Mouse (Mus musculus): ENCODE data around the gene Rel. TPM values are rescaled to one million over a fixed set of nuclear protein-coding genes. Genes with fewer than 3 reads are reported as not detected.

The Rel gene
- polyA plus RNA-seq, 1 experiment from 2014 or later = 0.50 TPM

- Histone ChIP-seq H3K4me2 (replicated peaks) (no peak overlapping the region), H3K4me1 (no peaks in the 10 kb centered on the region), H3K36me3 (peaks cover 9% of the 10 kb centered on the region), H3K27me3 (no peaks in the 10 kb centered on the region), H3K4me3 (no peak overlapping the region), H3K9me3 (no peaks in the 10 kb centered on the region), H3K27ac (replicated peaks) (no peak overlapping the region), H3K9ac (replicated peaks) (no peak overlapping the region)
- ATAC-seq (ENCODE audit: low FRiP score, low read depth) = no peak
Observed at GRCm38 (mm10) chr11:23735820-23736470, 34.8 kb downstream of the Rel start.

DNA sequence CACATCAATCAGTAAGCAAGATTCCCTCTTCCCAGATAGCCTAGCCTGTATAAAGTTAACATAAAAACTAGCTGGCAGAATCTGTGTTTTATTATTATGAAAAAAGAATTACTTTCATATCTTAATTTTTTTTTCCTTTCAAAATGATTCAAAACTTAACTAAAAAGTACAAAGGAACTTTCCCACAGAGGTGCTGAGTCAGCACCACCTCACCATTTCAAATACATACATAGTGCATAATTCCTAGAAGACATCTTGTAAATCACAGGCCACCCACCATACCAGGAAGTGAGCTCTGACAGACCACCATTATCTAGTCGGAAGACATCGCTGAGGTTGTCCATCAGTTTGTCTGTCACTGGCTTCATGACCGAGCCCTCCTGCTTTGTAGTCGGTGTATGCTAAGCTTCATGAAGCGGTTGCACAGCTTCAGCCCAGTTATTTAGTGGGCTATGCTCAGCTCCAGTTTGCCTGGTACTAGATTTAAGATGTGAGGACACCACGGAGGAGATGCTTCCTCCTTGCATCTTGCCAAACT lies 36.0 kb downstream of the Rel start:
- ATAC-seq (ENCODE audit: low FRiP score, low read depth) = no peak
- Histone ChIP-seq H3K27me3 (no peaks in the 10 kb centered on the region), H3K4me3 (no peak overlapping the region), H3K9ac (replicated peaks) (no peak overlapping the region), H3K4me1 (no peaks in the 10 kb centered on the region), H3K4me2 (replicated peaks) (no peak overlapping the region), H3K36me3 (peaks cover 13% of the 10 kb centered on the region), H3K27ac (replicated peaks) (no peak overlapping the region), H3K9me3 (no peaks in the 10 kb centered on the region)
- 93% methylated on average over 6 of the region's 6 CpGs for WGBS

GRCm38 (mm10) chr11:23732840-23733239 lies 37.9 kb downstream of the Rel start:
- no peak for ATAC-seq (ENCODE audit: low FRiP score, low read depth)
- no peaks in the 10 kb centered on the region for H3K9me3 ChIP-seq
- no peak overlapping the region for H3K9ac ChIP-seq (replicated peaks)
- no peaks in the 10 kb centered on the region for H3K27me3 ChIP-seq
- H3K4me3 ChIP-seq = no peak overlapping the region
- peaks cover 25% of the 10 kb centered on the region for H3K36me3 ChIP-seq
- WGBS = 83% methylated on average over 1 of the region's 1 CpGs
- H3K27ac ChIP-seq (replicated peaks) = no peak overlapping the region
- no peaks in the 10 kb centered on the region for H3K4me1 ChIP-seq
- no peak overlapping the region for H3K4me2 ChIP-seq (replicated peaks)

- no peak overlapping the region for H3K27ac ChIP-seq (replicated peaks)
- no peak overlapping the region for H3K4me3 ChIP-seq
- peaks cover 43% of the 10 kb centered on the region for H3K36me3 ChIP-seq
- no peak overlapping the region for H3K4me2 ChIP-seq (replicated peaks)
- 93% methylated on average over 4 of the region's 4 CpGs for WGBS
- H3K27me3 ChIP-seq = no peaks in the 10 kb centered on the region
- no peaks in the 10 kb centered on the region for H3K4me1 ChIP-seq
- H3K9me3 ChIP-seq = no peaks in the 10 kb centered on the region
- no peak for ATAC-seq (ENCODE audit: low FRiP score, low read depth)
- no peak overlapping the region for H3K9ac ChIP-seq (replicated peaks)
Observed at GRCm38 (mm10) chr11:23730120-23730519, 40.6 kb downstream of the Rel start.

DNA sequence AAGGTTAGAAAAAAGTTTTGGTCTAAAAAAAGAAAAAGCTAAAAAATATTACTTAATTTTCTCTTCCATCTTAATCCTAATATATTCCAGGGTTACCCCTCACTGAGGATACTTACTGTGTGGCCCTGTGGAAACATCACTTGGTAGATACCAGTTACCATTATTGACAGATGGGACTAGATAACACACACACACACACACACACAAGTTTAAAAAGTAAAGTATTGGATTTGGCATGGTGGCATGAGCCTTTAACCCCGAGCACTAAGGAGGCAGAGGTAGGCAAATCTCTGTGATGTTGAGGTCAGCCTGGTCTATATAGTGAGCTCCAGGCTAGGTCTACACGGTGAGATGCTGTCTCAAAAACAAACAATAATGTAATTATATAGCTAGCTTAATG lies 42.6 kb downstream of the Rel start:
- 90% methylated on average over 2 of the region's 2 CpGs for WGBS

DNA sequence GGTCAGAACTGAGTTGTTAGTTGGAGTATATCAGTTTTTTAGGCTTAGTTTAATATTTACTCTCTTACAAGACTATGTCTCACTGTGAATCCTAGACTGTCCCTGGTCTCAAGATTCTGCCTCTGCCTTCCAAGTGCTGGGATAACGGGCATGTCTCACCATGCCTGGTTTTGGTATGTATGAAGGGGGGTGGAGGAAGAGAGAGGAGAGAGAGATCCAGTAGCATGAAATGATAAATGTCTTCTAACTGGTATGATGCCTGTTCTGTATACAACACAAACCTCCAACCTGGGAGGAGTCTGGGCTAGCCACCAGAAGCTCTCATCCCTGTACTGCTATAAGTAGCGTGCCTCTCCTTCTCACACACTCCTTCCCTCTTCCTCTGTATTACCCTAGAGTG lies 44.3 kb downstream of the Rel start:
- Histone ChIP-seq H3K27ac (replicated peaks) (no peak overlapping the region), H3K4me3 (no peak overlapping the region), H3K36me3 (peaks cover 67% of the 10 kb centered on the region), H3K9ac (replicated peaks) (no peak overlapping the region), H3K4me1 (no peaks in the 10 kb centered on the region), H3K4me2 (replicated peaks) (no peak overlapping the region), H3K27me3 (no peaks in the 10 kb centered on the region), H3K9me3 (no peaks in the 10 kb centered on the region)
- 78% methylated on average over 2 of the region's 2 CpGs for WGBS
- no peak for ATAC-seq (ENCODE audit: low FRiP score, low read depth)

More for the DNA sequence above, 42.6 kb downstream of the Rel start:
- Histone ChIP-seq H3K4me1 (no peaks in the 10 kb centered on the region), H3K27ac (replicated peaks) (no peak overlapping the region), H3K9ac (replicated peaks) (no peak overlapping the region), H3K9me3 (no peaks in the 10 kb centered on the region), H3K4me3 (no peak overlapping the region), H3K36me3 (peaks cover 55% of the 10 kb centered on the region), H3K4me2 (replicated peaks) (no peak overlapping the region), H3K27me3 (no peaks in the 10 kb centered on the region)
- ATAC-seq (ENCODE audit: low FRiP score, low read depth) = no peak

DNA sequence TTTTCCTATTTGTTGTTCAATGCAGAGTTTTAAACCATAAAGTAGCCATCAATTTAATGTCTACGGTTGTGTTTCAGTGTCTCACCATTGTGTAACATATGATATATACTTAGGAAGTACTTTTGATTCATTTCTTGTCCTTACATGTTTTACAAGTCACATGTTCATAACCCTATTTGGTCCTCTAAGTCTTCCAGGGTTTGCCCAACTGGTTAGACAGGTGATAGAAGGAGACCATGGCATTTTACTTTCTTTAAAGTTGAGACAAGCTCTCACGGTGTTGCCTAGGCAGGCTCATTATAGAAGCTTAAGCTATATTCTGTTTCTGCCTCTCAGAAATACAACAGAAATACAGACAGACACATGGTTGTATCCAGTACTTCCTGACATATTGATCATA lies 44.9 kb downstream of the Rel start:
- H3K4me2 ChIP-seq (replicated peaks) = no peak overlapping the region
- no peaks in the 10 kb centered on the region for H3K9me3 ChIP-seq
- peaks cover 65% of the 10 kb centered on the region for H3K36me3 ChIP-seq
- no peak overlapping the region for H3K4me3 ChIP-seq
- H3K9ac ChIP-seq (replicated peaks) = no peak overlapping the region
- H3K4me1 ChIP-seq = no peaks in the 10 kb centered on the region
- no peak overlapping the region for H3K27ac ChIP-seq (replicated peaks)
- 91% methylated on average over 2 of the region's 2 CpGs for WGBS
- no peak for ATAC-seq (ENCODE audit: low FRiP score, low read depth)
- no peaks in the 10 kb centered on the region for H3K27me3 ChIP-seq

DNA sequence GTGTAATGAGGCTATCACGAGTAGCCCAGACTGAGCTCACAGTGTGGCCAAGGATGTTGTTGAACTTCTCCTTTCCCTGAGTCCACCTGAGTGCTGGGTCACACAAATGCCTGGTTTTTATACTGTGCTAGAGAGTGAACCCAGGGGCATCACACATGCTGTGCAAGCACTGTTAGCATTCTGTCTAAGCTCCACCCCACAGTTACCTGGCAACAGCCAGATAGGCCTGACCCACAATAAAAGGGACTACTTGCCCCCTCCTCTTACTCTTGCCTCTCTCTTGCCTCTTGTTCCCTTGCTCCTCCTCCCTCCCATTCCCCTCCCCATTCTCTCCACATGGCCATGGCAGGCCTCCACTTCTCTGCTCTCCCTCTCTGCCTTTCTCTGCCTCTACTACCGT lies 48.4 kb downstream of the Rel start:
- no peak overlapping the region for H3K4me2 ChIP-seq (replicated peaks)
- no peak overlapping the region for H3K4me3 ChIP-seq
- WGBS = 28% methylated on average over 2 of the region's 2 CpGs
- H3K27me3 ChIP-seq = no peaks in the 10 kb centered on the region
- no peaks in the 10 kb centered on the region for H3K9me3 ChIP-seq
- no peaks in the 10 kb centered on the region for H3K4me1 ChIP-seq
- peak; percentile 41; the same call in 1 of the 2 replicates for ATAC-seq (ENCODE audit: low FRiP score, low read depth)
- H3K36me3 ChIP-seq = peaks cover 77% of the 10 kb centered on the region
- H3K27ac ChIP-seq (replicated peaks) = no peak overlapping the region
- no peak overlapping the region for H3K9ac ChIP-seq (replicated peaks)

DNA sequence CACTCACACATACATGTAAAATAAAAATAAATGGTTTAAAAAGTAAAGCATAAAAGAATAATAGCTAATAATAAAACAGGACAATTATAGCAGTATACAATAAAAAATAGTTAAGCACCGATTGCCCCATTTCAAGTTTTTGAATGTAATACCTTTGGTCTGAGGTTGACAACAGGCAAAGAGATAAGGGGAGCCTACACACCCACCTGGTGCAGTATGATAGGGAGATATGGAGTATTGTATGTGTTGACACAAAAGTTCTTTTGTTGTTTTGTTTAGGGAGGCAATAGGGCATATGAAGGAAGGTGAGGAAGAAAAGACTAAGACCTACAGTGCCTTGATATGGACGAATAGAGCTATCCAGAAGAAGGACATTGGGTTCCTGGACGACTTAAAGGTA lies 50.9 kb downstream of the Rel start:
- no peak overlapping the region for H3K4me3 ChIP-seq
- H3K36me3 ChIP-seq = peaks cover 78% of the 10 kb centered on the region
- no peak overlapping the region for H3K27ac ChIP-seq (replicated peaks)
- WGBS = 90% methylated on average over 3 of the region's 3 CpGs
- ATAC-seq (ENCODE audit: low FRiP score, low read depth) = no peak
- no peaks in the 10 kb centered on the region for H3K27me3 ChIP-seq
- H3K9me3 ChIP-seq = no peaks in the 10 kb centered on the region
- no peak overlapping the region for H3K4me2 ChIP-seq (replicated peaks)
- H3K4me1 ChIP-seq = no peaks in the 10 kb centered on the region
- no peak overlapping the region for H3K9ac ChIP-seq (replicated peaks)

DNA sequence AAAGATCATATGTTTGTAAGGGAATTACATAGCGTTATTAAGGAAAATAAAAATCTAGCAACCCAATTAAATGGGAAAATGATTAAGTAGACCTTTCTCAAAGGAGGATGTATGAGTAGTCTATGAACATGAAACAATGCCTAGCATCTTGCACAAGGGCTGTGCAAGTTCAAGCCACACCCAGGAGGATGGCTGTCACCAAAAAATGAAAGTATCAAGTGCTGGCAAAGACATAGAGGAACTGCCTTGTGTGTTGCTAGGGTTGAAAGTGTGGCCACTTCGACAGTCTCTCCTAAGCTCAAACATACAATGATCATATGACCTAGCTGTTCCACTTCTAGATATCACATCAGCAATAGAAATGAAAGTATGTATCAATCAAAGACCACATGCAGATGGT lies 51.9 kb downstream of the Rel start:
- H3K27ac ChIP-seq (replicated peaks) = no peak overlapping the region
- H3K27me3 ChIP-seq = no peaks in the 10 kb centered on the region
- no peak overlapping the region for H3K4me2 ChIP-seq (replicated peaks)
- no peak overlapping the region for H3K4me3 ChIP-seq
- peaks cover 79% of the 10 kb centered on the region for H3K36me3 ChIP-seq
- H3K9ac ChIP-seq (replicated peaks) = no peak overlapping the region
- WGBS = 95% methylated on average over 2 of the region's 2 CpGs
- H3K9me3 ChIP-seq = no peaks in the 10 kb centered on the region
- no peak for ATAC-seq (ENCODE audit: low FRiP score, low read depth)
- no peaks in the 10 kb centered on the region for H3K4me1 ChIP-seq

DNA sequence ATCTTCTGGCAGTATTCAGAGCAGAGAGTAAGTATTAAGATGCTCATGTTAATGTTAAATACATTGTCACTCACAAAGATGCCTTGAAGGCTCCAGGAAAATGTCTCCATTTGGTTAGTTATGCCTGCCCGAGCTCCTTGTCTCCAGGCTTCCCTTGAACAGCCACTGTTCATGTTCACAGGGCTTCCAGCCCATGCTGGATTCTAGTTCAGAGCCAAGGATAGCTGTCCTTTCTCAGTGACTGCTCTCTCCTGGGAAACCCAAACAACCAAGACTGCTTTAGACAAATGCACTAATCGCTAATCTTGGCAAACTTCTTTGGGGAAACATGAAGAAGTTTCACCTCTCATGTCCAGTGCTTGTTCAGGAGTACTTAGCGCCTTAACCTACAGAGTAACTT lies 58.5 kb downstream of the Rel start:
- no peaks in the 10 kb centered on the region for H3K4me1 ChIP-seq
- no peak overlapping the region for H3K4me3 ChIP-seq
- 94% methylated on average over 3 of the region's 3 CpGs for WGBS
- no peaks in the 10 kb centered on the region for H3K9me3 ChIP-seq
- ATAC-seq (ENCODE audit: low FRiP score, low read depth) = no peak
- H3K27me3 ChIP-seq = no peaks in the 10 kb centered on the region
- no peak overlapping the region for H3K27ac ChIP-seq (replicated peaks)
- H3K36me3 ChIP-seq = peaks cover 78% of the 10 kb centered on the region
- no peak overlapping the region for H3K4me2 ChIP-seq (replicated peaks)
- no peak overlapping the region for H3K9ac ChIP-seq (replicated peaks)

- peaks cover 27% of the 10 kb centered on the region for H3K36me3 ChIP-seq
- WGBS = 89% methylated on average over 7 of the region's 7 CpGs
- no peaks in the 10 kb centered on the region for H3K9me3 ChIP-seq
- no peak for ATAC-seq (ENCODE audit: low FRiP score, low read depth)
- H3K9ac ChIP-seq (replicated peaks) = no peak overlapping the region
- H3K27me3 ChIP-seq = no peaks in the 10 kb centered on the region
- no peak overlapping the region for H3K4me2 ChIP-seq (replicated peaks)
- H3K4me3 ChIP-seq = no peak overlapping the region
- H3K27ac ChIP-seq (replicated peaks) = no peak overlapping the region
- H3K4me1 ChIP-seq = 0 out of 2 replicates have a peak, but pooled peaks cover 4% of the 10 kb centered on the region
Observed at GRCm38 (mm10) chr11:23704604-23705294, 66.0 kb downstream of the Rel start.

Data from midbrain, embryonic 12.5 days (tissue).